Mouse (Mus musculus) myocyte (in vitro differentiated cells): ENCODE measurements around the gene Tox2.

ENCODE experiments used
- CEBPB ChIP-seq: IDR thresholded peaks from 2 replicates; pipeline ENCODE4 v1.6.1; 2011; ENCODE audit warnings: mild to moderate bottlenecking, moderate library complexity; ENCODE audit not compliant: poor library complexity, insufficient read depth, severe bottlenecking
- MAX ChIP-seq: IDR thresholded peaks from one replicate; pipeline ENCODE4 v1.6.1; 2011; ENCODE audit warnings: low read depth, mild to moderate bottlenecking, control low read depth
- POLR2A ChIP-seq: IDR thresholded peaks from one replicate; pipeline ENCODE4 v1.6.1; 2011; ENCODE audit warnings: low read depth, mild to moderate bottlenecking, control low read depth, moderate library complexity; ENCODE audit not compliant: insufficient read length
- POLR2AphosphoS2 ChIP-seq: IDR thresholded peaks from one replicate; pipeline ENCODE4 v1.6.1; 2011; ENCODE audit warnings: low read depth, control low read depth; ENCODE audit not compliant: insufficient read length

- TF ChIP-seq POLR2A = no peak
- TF ChIP-seq POLR2AphosphoS2 = no peak
- TF ChIP-seq MAX = no peak
- TF ChIP-seq CEBPB = no peak
Observed at GRCm38 (mm10) chr2:163204548-163205261, 1.8 kb downstream of the Tox2 start.
